Mouse (Mus musculus) thymus, postnatal 10 days (tissue): ENCODE results near the gene P3h4.
A peak's percentile ranks its signal among the peaks of the same experiment; 100 is the strongest.

Experiments used
- DNase-seq, 2 experiments: peaks; one replicate each; pipeline ENCODE4 v3.0.0; 2021; ENCODE audit warnings: low spot score in 2 of 2

Gene P3h4

DNA sequence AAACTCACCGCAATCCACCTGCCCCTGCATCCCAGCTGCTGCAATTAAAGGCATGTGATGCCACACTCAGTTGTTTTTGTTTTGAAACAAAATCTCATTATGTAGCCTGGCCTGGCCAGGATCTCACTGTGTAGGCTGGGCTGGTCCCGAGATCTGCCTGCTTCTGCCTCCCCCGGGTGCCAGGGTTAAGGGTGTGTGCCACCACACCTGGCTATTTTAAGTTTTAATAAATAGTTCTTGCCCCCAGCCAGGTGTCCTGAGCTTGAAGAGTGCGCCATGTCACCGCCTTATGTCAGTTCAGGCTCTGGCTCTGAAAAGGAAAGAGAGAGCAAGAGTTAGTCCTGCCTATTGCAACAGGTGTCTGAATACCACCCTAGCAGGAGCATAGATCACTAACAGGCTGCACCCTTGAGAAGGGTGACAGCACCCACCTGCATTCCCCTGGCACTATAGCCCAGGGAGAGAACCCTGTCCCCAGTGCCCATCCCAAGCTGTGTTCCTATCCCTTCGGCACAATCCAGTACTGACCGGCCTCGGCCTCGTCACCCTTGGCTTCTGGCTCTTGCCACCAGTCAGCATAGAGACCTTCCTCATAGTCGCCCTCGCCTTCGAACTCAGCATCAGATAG is 5.7 kb downstream of the P3h4 start:
- DNase-seq: peak; percentile 44 to 63

DNA sequence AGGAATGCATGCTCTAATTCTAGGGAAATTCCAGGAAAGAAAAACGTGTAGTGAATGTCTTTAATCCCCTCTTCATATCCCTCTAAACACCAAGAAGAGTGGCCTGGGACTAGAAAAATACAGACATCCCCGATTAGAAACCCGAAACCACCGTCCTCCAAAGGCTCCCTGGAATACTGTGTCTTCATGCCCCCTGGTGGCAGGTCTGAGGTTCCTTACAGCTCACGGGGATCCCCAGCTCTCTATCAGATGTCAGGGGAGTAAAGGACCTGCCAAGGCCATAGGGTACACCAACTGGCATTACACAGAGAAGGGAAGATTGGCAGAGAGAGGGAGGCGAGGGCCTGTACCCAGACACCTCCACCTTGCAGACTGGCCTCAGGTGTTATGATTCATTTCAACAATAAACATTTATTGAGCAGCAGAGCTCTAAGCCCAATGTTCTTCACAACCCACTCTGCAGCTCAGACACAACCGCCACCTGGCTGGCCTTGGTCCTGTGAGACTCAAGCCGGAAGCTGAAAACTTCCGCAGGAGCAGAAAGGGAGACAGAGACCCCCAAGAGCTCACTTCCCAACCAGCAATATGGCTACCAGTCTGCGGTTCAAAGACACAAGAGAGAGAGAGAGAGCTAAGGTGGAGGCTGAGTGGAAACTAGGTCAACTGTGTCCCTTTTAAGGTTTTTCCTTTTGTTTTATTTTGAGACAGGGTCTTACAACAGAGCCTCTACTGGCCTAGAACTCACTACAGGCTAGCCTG is 6.4 kb downstream of the P3h4 start:
- peak; percentile 75 to 85 for DNase-seq

DNA sequence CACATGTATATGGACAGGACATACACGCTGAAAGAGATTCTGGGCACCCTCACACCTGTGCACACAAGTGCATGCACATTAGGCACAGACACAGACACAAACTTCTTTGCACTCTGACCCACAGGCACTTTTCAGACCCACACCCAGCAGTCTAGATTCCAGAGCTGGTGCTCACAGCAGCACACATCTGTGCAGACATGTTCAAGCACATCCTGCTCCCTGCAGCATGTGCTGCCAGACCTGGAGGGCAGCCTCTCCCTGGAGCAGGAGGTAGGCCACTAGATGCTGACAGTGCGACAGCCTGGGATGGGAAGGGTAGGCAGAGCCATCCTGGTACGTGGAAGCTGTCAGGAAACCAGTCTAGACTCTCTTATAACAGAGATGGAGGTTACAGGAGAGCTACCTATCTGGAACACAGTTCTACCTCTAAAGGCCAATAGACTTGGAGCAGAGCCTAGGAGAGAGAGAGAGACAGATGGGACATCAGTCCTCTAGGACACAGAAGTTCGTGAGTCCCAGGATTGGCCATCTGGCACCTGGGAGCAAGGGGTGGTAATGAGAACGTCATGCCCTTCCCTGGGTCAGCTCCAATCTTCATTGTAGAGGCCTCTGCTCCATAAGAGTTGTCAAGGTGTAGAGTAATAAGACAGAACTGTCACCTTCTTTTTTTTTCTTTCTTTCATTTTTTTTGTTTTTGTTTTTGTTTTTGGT is 7.5 kb downstream of the P3h4 start:
- no peak for DNase-seq

DNA sequence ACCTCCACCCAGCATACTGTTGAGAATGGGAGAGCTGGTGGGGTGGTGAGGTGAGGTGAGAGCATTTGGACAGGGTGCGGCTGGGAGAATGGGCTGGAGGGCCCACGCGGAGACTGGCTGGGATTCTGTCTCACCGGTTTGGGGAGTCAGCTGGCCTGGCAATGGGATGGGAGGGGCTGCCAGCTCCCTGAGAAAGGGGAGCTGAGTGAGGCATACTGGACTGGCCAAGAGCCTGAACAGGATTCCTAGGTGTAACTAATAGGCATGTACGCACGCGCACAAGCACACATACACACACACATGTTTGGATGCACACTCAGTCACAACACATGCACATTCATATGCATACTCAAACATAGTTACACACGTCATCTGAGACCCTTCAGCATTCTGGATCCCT is 8.4 kb downstream of the P3h4 start:
- DNase-seq: no peak

DNA sequence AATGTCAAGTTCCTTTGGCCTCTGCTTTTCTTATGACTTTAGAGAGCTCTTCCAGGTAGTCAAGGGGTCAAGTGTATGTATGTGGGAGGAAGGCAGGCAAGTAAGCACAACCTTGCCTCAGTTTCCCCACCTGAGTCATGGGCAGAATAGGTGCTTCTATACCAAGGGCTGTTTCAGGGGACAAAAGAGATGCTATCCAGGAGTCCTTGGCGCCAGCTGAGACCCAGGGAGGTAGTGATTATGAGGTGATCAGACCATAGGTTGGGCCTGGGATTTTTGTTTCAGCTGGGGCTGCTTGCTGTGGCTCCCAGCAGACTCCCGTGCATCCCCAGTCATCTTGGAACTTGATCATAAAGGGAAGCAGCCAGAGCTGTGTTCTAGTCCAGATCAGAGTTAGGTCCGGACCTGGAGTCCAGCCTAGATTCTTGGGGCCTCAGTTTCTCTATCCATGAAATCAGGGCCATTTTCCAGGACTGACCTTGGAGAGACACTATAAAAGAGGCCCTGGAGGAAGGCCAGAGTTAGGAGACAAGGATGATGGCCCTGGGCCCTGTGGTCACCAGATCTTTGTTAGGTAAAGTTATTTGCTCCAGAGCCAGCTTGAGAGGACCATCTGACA is 10.1 kb downstream of the P3h4 start:
- DNase-seq: no peak

DNA sequence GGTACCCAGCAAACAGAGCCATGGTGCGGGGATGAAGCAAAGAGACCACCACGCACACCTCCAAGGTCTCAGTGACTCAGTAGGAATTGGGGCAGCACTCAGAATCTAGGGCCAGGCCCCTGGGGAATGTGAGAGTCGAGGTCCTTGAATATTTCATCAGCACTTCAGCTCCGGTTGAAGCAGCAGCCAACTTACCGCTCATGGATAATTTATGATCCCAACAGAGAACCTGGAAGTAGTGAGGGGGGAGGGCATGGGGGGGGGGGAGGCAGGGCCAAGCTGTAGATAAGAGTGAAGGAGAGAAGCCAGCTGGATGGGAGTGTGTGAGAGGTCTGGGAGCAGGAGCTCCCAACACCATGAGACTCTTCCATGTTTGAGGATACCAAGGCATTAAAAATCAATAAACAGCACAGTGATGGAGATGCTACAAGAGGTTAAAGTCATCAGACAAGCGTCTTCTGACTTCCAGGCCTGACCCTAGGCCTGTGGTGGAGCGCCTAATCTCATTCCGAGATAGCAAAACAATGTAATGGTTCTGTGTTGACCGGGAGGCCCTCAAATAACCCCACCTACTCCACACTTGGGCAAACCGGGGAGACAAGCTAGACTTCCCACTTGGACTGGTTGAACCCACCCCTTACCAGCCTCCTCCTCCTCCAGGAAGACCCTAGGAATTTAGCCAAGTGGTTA is 11.0 kb downstream of the P3h4 start:
- no peak for DNase-seq

DNA sequence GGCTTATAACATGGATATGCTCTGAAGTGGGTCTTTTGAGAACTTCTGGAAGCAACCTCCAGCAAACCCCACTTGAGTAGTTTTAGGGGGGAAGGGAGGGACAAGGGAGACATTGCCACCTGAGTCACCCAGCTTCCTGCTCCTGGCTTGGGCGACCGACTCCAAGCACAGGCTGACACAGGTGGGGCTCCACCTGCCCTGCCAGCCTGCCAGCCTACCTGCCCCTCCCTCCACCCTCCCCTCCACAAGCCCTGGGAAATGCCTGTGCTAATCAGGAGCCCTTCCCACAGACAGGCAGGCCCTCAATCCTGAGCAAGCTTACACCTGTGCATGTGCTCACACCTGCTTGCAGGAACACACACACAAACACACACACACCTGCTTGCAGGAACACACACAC is 12.0 kb downstream of the P3h4 start:
- no peak for DNase-seq

DNA sequence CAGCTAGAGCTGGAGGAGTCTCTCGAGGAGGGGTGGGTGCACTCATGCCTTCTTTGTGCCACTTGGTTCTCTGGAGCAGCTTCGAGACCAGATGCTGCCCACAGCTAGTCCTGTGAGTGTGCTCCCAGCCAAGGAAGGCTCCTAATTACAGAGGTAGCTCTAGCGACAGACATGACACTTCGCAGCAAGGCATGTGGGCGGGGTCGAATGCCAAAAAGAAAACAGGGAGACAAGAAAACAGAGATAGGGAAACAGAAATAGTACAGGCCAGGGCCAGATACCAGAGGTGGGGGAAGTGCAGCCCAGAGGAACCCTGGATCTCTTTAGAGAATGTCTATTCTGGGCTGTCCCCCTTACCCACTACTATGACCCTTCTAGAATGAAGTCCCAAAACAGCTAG is 12.4 kb downstream of the P3h4 start:
- no peak for DNase-seq

DNA sequence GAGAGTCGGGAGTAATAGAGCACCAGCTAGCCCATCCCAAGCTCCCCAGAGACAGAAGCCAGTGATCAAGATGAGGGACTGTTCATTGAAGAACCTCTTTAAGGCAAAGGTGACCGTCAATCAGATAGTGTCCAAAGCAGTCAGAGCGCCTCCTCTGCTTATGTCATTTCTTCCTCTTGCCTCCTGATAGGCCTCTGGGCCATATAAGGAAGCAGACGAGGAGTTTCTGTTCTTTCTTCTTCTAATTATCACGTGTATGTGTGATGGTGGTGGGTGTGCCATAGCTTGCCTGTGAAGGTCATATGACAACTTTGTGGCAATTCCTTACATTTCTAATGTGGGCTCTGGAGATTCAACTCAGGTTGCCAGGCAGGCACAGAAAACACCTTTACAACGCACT is 13.8 kb downstream of the P3h4 start:
- DNase-seq: no peak

DNA sequence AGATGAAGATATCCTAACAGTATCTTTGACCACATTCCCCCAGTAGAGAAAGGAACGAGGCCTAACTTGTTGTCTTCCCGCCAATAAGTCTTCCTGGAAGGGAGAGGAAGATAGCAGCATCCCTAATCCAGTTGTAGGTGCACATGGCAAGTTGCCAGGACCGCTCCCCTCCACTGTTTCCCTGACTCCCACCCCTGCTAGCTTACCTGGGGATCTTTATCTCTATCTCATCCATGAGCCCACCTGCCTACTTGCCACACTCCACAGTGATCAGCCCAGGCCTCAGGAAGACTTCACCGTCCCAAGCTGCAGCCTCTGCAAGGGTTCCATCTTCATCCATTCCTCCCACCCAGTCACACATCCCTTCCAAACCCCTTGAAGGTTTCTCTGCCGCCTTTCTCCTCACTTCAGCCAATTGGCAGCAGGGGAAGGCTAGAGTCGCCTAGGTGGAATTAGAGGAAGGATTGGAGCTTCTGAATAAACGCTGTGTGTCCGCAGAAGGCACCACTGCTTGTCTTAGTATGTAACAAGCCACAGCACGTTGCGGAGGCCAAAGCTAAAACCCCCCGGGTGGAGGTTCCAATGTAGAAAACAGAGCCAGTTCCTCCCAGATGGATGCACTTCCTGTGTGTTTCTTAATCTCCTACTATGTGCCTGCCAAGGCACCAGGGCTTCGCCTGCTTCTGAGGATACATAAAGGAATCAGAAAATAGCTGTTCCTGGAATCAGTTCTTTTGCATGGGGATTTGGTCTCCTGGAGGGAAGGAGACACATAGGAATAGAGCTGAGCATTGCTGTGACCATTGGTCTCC is 14.7 kb downstream of the P3h4 start:
- DNase-seq: no peak

DNA sequence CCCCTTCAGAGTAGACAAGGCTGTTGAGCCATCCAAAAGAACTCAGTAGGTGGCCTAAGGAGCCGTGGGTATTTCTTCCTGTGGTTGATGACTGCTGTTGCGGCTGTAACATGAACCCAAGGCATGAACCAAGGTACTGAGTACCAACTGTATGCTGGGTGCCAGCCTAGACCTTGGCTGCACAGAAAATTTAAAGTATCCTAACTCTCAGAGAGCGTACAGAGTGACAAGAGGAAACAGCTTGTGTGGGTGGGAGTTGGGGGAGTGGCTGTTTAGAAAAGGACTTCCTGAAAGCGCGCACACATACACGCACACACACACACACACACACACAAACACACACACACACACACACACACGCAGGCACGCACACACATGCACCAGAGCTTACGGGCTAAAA is 15.3 kb downstream of the P3h4 start:
- peak; percentile 49 to 57 for DNase-seq

DNA sequence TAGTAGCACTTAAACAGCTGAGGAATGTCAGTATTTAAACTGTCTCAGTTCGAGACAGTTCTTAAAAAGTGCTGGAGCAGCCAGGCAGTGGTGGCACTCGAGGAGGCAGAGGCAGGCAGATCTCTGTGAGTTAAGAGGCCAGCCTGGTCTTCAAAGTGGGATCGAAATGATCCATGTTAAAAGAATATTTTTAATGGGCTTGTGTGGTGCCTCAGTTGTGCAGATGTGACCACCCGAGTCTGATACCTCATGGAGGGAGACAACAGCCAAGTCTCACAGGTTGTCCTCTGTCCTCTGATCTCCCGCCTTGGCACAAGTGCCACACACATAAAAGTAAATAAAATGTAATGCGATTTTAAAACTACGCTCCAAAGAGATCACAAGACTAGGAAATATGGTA is 16.1 kb downstream of the P3h4 start:
- no peak for DNase-seq

DNA sequence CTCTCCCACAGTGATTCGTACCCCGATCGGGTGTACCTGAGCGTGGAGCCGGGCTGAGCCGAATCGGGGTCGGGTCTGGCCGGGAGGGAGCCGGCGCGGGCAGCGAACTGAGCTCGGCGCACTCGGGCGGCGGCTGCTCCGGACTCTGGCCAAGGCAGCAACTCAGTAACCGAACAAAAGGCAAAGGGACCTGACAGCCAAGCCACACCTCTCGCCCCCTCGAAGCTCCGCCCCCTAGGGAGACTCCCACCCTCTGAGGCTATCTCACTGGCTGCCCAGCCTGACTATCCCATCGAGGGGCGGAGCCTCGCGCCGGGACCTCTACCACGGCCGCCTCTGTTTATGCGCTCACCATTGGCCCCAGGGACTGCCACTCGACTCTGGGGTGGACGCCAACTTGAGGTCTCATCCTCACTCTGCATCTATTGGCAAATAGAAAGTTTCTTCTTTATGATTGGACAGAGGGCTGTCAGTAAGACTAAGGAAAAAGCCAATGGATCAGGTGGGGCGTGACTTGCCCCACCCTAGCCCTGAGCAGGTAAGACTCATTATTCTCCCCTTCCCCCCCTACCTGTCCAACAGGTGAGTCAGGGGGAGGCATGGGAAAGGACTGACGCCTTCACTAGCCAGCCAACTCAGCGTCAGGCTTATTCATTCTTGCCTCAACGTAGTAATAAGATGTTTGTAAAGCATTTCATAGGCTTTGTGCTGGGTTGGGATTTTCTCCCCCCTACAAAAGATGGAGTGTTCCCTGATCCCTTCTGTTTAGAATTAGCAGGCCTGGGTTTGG is 16.8 kb downstream of the P3h4 start, which contains the start of gene Jup:
TSS of gene Jup (minus strand) at position 164 of the 790 bp plus-strand sequence.
- peak; percentile 97 for DNase-seq

DNA sequence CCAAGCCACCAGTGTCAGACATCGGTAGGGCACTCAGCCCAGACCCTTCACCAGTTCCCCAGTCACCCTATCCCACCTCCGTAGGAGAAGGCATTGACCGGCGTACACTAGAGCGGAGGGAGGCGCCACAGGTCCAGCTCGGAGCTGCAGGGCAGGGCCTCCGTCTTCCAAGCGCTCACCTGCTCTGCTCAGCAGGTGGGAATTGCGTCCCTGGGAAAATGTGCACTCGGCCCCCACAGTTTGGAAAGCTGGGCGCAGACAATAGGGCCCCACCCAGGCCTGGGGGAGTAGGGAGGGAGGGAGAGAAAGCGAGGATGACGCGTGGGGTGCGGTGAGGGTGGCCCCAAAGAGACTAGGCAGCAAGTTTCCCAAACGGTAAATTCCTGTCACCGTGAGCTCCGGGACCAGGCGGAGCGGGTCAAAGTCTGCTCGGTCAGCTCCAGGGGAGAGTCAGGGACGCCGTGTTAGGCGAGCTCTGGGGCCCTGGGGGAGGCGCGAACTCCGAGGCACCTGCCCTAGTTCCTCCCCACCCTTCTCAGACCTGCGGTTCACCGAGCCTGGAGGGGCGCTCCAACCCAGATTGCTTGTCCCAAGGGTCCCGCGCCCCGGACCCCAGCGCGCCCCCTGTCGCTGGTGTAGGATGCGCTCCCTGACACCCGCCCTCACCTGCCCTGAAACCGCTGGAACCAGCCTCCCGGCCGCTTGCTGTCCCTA is 17.6 kb downstream of the P3h4 start:
- DNase-seq: peak; percentile 68 to 72

DNA sequence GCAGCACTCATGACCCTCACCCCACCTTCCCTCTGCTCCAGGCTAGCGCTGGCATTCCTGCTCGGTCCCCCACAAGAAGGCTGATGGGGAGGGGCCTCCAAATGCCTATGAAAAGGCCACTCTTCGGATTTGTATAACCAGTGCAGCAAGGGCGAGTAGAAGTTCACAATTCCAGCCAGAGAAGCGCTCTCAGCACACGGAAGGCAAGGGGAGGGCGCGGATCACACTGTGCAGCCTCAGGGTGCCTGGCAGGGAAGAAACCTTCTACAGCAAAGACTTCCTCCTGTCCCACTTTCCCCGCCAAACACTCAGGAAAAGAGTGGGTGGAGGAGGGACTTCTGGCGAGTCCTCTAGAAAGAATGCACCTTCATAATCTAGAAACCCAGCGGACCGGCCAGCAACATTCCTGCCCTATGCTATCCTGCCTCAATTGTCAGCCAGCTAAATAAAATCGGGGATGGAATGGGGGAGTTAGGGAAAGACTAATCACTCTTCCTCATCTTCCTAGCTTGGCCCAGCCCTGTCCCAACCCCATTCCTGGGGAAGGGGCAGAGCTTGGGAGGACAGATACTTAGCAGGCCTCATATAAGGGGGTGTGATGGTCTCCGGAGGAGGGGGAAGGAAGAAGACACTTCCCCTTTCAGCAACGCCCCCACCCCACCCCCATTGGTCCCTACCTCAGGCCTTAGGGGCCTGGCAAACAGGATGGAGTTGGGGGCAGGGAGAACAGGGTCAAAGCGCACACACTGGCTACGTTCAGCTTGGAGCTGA is 18.6 kb downstream of the P3h4 start:
- no peak for DNase-seq

DNA sequence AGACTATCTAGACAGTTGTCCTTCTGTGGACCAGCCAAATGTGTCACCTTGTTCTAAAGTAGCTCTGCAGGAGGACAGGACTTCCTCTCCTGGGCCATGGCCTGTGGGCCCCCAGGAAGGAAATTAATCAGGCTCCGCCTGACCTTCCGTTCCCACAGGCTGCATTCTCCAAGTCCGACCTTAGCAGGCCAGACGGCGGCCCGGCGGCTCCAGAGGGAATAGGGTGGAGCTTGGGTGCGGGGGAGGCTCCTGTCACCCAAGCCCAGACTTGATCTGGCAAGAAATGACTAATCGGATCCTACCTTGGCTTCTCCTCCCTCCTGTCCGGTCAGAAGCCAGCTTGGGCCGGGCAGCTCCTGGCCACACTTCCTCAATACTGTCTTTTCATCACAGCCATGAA is 19.4 kb downstream of the P3h4 start:
- no peak for DNase-seq

DNA sequence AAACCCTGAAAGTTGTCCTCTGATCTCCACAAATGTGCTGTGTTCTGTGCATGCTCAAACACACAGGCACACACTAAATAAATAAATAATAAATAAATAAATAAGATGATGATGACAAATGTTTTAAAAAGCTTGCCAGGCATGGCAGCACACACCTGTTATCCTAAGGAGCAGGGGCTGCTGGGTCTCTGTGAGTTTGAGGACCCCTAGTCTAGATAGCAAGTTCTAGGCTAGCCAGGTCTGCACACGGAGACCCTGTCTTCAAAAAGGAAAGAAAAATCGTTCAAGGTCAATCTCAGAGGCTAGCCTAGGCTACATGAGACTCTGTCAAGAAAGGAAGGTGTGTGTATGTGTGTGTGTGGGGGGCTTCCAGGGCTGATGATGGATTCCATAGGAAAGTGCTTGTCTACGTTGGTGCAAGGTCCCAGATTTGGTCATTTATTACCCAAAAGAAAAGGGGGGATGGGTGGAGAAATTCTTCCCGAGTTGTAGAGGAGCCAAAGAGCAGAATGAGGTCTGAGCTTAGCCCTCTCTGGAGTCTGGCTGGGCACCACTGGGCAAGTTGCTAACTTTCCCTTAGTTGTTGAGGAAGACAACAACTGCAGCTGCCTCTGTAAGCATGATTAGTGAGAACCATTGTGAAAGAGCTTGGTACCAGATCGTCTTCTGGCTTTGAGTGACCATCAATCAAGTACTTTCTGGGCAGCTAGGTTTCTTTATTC is 20.1 kb downstream of the P3h4 start:
- no peak for DNase-seq

DNA sequence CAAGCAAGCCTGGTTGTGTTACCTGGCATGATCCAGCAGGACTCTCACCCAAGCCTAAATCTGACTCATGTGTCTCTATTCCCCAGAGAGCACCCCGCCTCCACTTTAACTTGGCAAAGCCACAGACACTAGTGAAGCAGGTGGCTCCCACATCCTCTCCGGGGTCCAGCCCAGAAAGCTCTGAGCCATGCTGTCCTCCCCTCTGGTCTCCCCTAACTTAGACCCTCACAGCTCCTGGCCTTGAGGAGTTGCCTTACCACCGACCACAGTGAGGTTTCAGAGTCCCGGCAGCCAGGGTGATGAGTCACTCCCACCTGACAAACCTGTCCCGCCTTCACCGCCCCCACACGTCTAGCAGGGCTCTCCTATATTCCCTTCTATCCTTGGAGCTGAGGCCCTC is 20.9 kb downstream of the P3h4 start:
- DNase-seq: no peak
